Mouse (Mus musculus): ENCODE data around the gene Myo18b. TPM values are rescaled to one million over a fixed set of nuclear protein-coding genes. Genes with fewer than 3 reads are reported as not detected.
A peak's percentile ranks its signal among the peaks of the same experiment; 100 is the strongest.

Gene Myo18b
- polyA plus RNA-seq, 1 experiment from 2014 or later, result 22.2 TPM

GRCm38 (mm10) chr5:112761415-112762075, 134.6 kb downstream of the Myo18b start:
- peaks cover 2% of the 10 kb centered on the region for H3K36me3 ChIP-seq (ENCODE audit: control insufficient read depth, insufficient read depth, low read length)
- 72% methylated on average over 3 of the region's 3 CpGs for WGBS (ENCODE audit: insufficient replicate concordance)
- H3K27ac ChIP-seq (ENCODE audit: low read depth, low read length), result no peak overlapping the region

GRCm38 (mm10) chr5:112755581-112755980, 140.6 kb downstream of the Myo18b start:
- Histone ChIP-seq H3K27ac (ENCODE audit: low read depth, low read length) (no peak overlapping the region), H3K9me3 (replicated peaks; ENCODE audit: control insufficient read depth, low read length) (no peaks in the 10 kb centered on the region), H3K4me2 (no peak overlapping the region), H3K36me3 (ENCODE audit: control insufficient read depth, insufficient read depth, low read length) (peaks cover 2% of the 10 kb centered on the region; the same call in 1 of the 2 replicates), H3K9ac (ENCODE audit: low read depth, low read length) (no peak overlapping the region), H3K27me3 (ENCODE audit: control insufficient read depth, insufficient read depth, low read length) (no peaks in the 10 kb centered on the region; the same call in 1 of the 2 replicates), H3K4me3 (ENCODE audit: low read depth, low read length) (no peak overlapping the region), H3K4me1 (ENCODE audit: control insufficient read depth, insufficient read depth, low read length) (peaks cover 11% of the 10 kb centered on the region)
- 12% methylated on average over 10 of the region's 10 CpGs for WGBS (ENCODE audit: insufficient replicate concordance)
- 0 out of 2 replicates have a peak, but pooled peaks have one; percentile 29 for ATAC-seq (replicated peaks; ENCODE audit: insufficient number of reproducible peaks, low FRiP score, low TSS enrichment)

More at GRCm38 (mm10) chr5:112761415-112762075, 134.6 kb downstream of the Myo18b start:
- Histone ChIP-seq H3K9me3 (replicated peaks; ENCODE audit: control insufficient read depth, low read length) (no peaks in the 10 kb centered on the region), H3K9ac (ENCODE audit: low read depth, low read length) (no peak overlapping the region), H3K4me3 (ENCODE audit: low read depth, low read length) (no peak overlapping the region), H3K27me3 (ENCODE audit: control insufficient read depth, insufficient read depth, low read length) (no peaks in the 10 kb centered on the region), H3K4me2 (no peak overlapping the region), H3K4me1 (ENCODE audit: control insufficient read depth, insufficient read depth, low read length) (no peaks in the 10 kb centered on the region)
- ATAC-seq (replicated peaks; ENCODE audit: insufficient number of reproducible peaks, low FRiP score, low TSS enrichment), result no peak

DNA sequence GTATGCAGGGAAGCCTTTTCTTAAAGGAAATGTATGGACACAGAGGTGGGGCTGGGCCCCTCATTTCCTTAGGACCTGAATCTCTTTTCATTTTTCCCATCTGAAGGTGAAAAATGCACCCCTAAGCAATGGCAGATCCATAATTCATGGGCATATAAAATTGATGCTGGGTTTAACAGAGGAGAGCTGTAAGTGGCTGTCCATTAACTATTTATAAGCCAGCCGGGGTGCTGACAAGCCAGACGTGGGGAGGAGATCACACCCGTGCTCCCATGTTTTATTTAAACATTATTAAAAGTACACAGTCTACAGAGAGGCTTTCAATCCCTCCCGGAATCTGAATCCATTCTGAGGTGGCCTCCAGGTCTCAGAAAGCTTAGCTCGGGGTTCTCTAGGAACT, 146.5 kb downstream of the Myo18b start:
- H3K4me3 ChIP-seq (ENCODE audit: low read depth, low read length), result no peak overlapping the region
- ATAC-seq (replicated peaks; ENCODE audit: insufficient number of reproducible peaks, low FRiP score, low TSS enrichment), result no peak
- no peaks in the 10 kb centered on the region for H3K4me1 ChIP-seq (ENCODE audit: control insufficient read depth, insufficient read depth, low read length)
- no peak overlapping the region for H3K27ac ChIP-seq (ENCODE audit: low read depth, low read length)
- no peaks in the 10 kb centered on the region for H3K9me3 ChIP-seq (replicated peaks; ENCODE audit: control insufficient read depth, low read length)
- no peaks in the 10 kb centered on the region; the same call in 1 of the 2 replicates for H3K27me3 ChIP-seq (ENCODE audit: control insufficient read depth, insufficient read depth, low read length)
- H3K36me3 ChIP-seq (ENCODE audit: control insufficient read depth, insufficient read depth, low read length), result no peaks in the 10 kb centered on the region
- no peak overlapping the region for H3K9ac ChIP-seq (ENCODE audit: low read depth, low read length)
- no peak overlapping the region for H3K4me2 ChIP-seq
- WGBS (ENCODE audit: insufficient replicate concordance), result 71% methylated on average over 5 of the region's 5 CpGs

DNA sequence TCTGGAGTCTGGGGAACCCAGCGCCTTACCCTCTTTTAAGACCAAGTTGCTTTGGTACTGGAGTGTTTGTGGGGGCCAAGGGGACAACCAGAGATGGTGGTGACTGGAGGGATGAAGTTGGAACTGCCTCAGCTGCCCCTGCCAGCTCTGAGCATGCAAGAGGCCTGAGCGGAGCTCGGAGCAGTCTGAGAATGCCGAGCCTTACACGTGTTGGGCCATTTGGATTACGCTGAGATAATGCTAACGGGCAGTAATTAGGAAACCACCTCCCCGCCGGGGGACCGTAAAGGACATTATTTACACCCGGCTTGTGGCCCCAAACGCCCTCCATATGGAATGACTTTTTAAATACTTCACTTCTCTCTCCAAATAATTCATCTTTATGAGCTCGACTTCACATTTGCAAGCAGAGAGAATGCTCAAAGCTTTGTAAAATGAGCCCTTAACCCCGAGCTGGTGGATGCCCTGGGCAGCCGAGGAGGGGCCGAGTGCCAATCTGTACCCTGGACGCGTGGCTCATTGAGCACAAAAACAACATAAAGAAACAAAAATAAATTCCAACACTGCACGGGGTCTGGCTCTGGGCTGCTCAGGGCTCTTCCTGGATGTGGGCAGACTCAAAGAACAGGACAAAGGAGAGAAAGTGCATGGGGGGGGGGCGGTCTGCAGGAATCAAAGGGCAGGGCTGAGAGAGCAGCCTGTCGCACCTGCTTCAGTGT, 148.0 kb downstream of the Myo18b start:
- no peak overlapping the region for H3K9ac ChIP-seq (ENCODE audit: low read depth, low read length)
- WGBS (ENCODE audit: insufficient replicate concordance), result 43% methylated on average over 21 of the region's 21 CpGs

GRCm38 (mm10) chr5:112747306-112747930, 148.7 kb downstream of the Myo18b start:
- Histone ChIP-seq H3K27ac (ENCODE audit: low read depth, low read length) (no peak overlapping the region), H3K36me3 (ENCODE audit: control insufficient read depth, insufficient read depth, low read length) (0 out of 2 replicates have a peak, but pooled peaks cover 2% of the 10 kb centered on the region), H3K4me2 (no peak overlapping the region), H3K4me1 (ENCODE audit: control insufficient read depth, insufficient read depth, low read length) (no peaks in the 10 kb centered on the region), H3K9ac (ENCODE audit: low read depth, low read length) (no peak overlapping the region), H3K27me3 (ENCODE audit: control insufficient read depth, insufficient read depth, low read length) (no peaks in the 10 kb centered on the region; the same call in 1 of the 2 replicates), H3K4me3 (ENCODE audit: low read depth, low read length) (no peak overlapping the region), H3K9me3 (replicated peaks; ENCODE audit: control insufficient read depth, low read length) (no peaks in the 10 kb centered on the region)
- ATAC-seq (replicated peaks; ENCODE audit: insufficient number of reproducible peaks, low FRiP score, low TSS enrichment), result no peak
- WGBS (ENCODE audit: insufficient replicate concordance), result 63% methylated on average over 8 of the region's 8 CpGs

More for the DNA sequence above, 148.0 kb downstream of the Myo18b start:
- Histone ChIP-seq H3K4me3 (ENCODE audit: low read depth, low read length) (no peak overlapping the region), H3K27ac (ENCODE audit: low read depth, low read length) (no peak overlapping the region), H3K9me3 (replicated peaks; ENCODE audit: control insufficient read depth, low read length) (no peaks in the 10 kb centered on the region), H3K4me1 (ENCODE audit: control insufficient read depth, insufficient read depth, low read length) (no peaks in the 10 kb centered on the region), H3K36me3 (ENCODE audit: control insufficient read depth, insufficient read depth, low read length) (0 out of 2 replicates have a peak, but pooled peaks cover 2% of the 10 kb centered on the region), H3K27me3 (ENCODE audit: control insufficient read depth, insufficient read depth, low read length) (no peaks in the 10 kb centered on the region; the same call in 1 of the 2 replicates), H3K4me2 (no peak overlapping the region)
- ATAC-seq (replicated peaks; ENCODE audit: insufficient number of reproducible peaks, low FRiP score, low TSS enrichment), result no peak

DNA sequence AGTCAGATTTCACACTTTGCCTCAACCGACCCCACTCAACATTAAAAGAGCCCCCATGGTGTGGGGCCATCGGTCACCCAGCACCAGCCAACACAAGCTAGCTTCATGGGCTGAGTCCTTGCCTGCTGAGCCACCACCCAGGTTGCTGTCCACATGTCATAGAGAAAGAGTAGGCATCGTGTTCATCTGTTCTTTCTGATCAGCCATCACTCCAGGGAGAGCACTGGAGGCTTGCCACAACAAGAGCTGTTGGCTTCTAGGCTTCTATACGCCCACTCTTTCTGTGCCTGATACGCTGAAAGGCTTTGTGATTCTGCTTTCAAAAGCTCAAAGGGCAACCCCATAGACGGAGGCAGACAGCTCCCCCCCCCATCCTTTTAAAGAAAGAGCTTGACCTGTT, 151.0 kb downstream of the Myo18b start:
- Histone ChIP-seq H3K27me3 (ENCODE audit: control insufficient read depth, insufficient read depth, low read length) (no peaks in the 10 kb centered on the region), H3K4me1 (ENCODE audit: control insufficient read depth, insufficient read depth, low read length) (no peaks in the 10 kb centered on the region), H3K27ac (ENCODE audit: low read depth, low read length) (no peak overlapping the region), H3K36me3 (ENCODE audit: control insufficient read depth, insufficient read depth, low read length) (peaks cover 7% of the 10 kb centered on the region; the same call in 1 of the 2 replicates), H3K9me3 (replicated peaks; ENCODE audit: control insufficient read depth, low read length) (no peaks in the 10 kb centered on the region), H3K4me2 (no peak overlapping the region), H3K4me3 (ENCODE audit: low read depth, low read length) (no peak overlapping the region), H3K9ac (ENCODE audit: low read depth, low read length) (no peak overlapping the region)
- no peak for ATAC-seq (replicated peaks; ENCODE audit: insufficient number of reproducible peaks, low FRiP score, low TSS enrichment)
- WGBS (ENCODE audit: insufficient replicate concordance), result 81% methylated on average over 6 of the region's 6 CpGs

- H3K27me3 ChIP-seq (ENCODE audit: control insufficient read depth, insufficient read depth, low read length), result no peaks in the 10 kb centered on the region
- H3K4me3 ChIP-seq (ENCODE audit: low read depth, low read length), result no peak overlapping the region
- no peak overlapping the region for H3K9ac ChIP-seq (ENCODE audit: low read depth, low read length)
- no peaks in the 10 kb centered on the region for H3K9me3 ChIP-seq (replicated peaks; ENCODE audit: control insufficient read depth, low read length)
- ATAC-seq (replicated peaks; ENCODE audit: insufficient number of reproducible peaks, low FRiP score, low TSS enrichment), result no peak
- H3K4me2 ChIP-seq, result no peak overlapping the region
- WGBS (ENCODE audit: insufficient replicate concordance), result 87% methylated on average over 11 of the region's 11 CpGs
- H3K27ac ChIP-seq (ENCODE audit: low read depth, low read length), result no peak overlapping the region
- peaks cover 7% of the 10 kb centered on the region; the same call in 1 of the 2 replicates for H3K36me3 ChIP-seq (ENCODE audit: control insufficient read depth, insufficient read depth, low read length)
- H3K4me1 ChIP-seq (ENCODE audit: control insufficient read depth, insufficient read depth, low read length), result no peaks in the 10 kb centered on the region
Measured at GRCm38 (mm10) chr5:112744571-112744970, 151.6 kb downstream of the Myo18b start.

DNA sequence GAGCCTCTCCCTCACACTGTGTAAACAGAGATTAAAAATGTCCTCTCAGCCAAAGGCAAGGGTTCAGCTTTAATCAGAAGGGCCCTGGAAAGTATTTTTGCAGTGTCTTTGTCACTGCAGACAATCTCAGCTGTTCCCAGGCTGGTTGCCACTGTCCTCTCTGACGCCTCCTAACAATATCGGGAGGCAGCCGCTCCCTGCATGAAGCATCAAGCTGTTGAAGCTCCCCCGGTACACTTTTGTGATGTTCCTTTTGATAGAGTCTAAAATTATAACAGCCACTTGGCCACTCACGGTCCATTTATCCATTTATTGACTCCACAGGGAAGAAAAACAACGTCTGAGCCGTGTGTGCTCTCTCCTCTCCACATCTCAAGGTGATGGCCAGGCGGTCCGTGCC, 153.0 kb downstream of the Myo18b start:
- Histone ChIP-seq H3K27ac (ENCODE audit: low read depth, low read length) (no peak overlapping the region), H3K36me3 (ENCODE audit: control insufficient read depth, insufficient read depth, low read length) (peaks cover 7% of the 10 kb centered on the region; the same call in 1 of the 2 replicates), H3K9me3 (replicated peaks; ENCODE audit: control insufficient read depth, low read length) (no peaks in the 10 kb centered on the region), H3K27me3 (ENCODE audit: control insufficient read depth, insufficient read depth, low read length) (no peaks in the 10 kb centered on the region), H3K4me3 (ENCODE audit: low read depth, low read length) (no peak overlapping the region), H3K4me2 (no peak overlapping the region), H3K4me1 (ENCODE audit: control insufficient read depth, insufficient read depth, low read length) (no peaks in the 10 kb centered on the region), H3K9ac (ENCODE audit: low read depth, low read length) (no peak overlapping the region)
- ATAC-seq (replicated peaks; ENCODE audit: insufficient number of reproducible peaks, low FRiP score, low TSS enrichment), result no peak
- WGBS (ENCODE audit: insufficient replicate concordance), result 73% methylated on average over 9 of the region's 9 CpGs
